Mouse (Mus musculus) heart, adult 2 months (tissue): ENCODE results near the gene Ccnd3.

Experiments
- CTCF ChIP-seq: fragments of 200-600 bp; IDR thresholded peaks from 2 replicates; pipeline ENCODE4 v1.8.1; 2022; ENCODE audit warnings: antibody characterized with exemption, mild to moderate bottlenecking, moderate library complexity
- EP300 ChIP-seq: fragments of 200-500 bp; IDR thresholded peaks from 2 replicates; pipeline ENCODE4 v1.6.1; 2011; ENCODE audit warnings: low read depth, low read length, control low read depth; ENCODE audit not compliant: insufficient read depth
- POLR2A ChIP-seq: fragments of 200-500 bp; IDR thresholded peaks from 2 replicates; pipeline ENCODE4 v1.6.1; 2011; ENCODE audit warnings: mild to moderate bottlenecking, low read depth, low read length, control low read depth; ENCODE audit not compliant: insufficient read depth

DNA sequence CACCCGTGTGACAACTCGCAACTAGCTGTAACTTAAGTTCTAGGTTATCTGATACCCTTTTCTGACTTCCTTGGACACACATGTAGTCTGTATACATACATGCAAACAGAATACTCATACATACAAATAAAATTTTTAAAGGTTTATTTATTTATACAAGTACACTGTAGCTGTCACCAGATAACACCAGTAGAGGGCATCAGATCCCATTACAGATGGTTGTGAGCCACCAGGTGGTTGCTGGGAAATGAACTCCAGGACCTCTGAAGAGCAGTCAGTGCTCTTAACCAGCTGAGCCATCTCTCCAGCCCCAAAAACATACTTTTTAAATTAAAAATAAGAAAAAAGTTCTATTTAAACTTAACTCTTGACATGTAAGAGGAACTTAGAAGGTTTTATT, 138.1 kb downstream of the Ccnd3 start:
- TF ChIP-seq POLR2A (no peak), CTCF (peak; percentile 44), EP300 (no peak)
